Mouse (Mus musculus): Measurements from ENCODE around the gene Fut11.
A peak's percentile ranks its signal among the peaks of the same experiment; 100 is the strongest.

The Fut11 gene

GRCm38 (mm10) chr14:20694884-20695760 lies at the start of gene Fut11:
Gene Fut11 (plus strand): TSS chr14:20694968.
- DNase-seq (ENCODE audit: low spot score in 2 of 2), result peak; percentile 84 to 86

DNA sequence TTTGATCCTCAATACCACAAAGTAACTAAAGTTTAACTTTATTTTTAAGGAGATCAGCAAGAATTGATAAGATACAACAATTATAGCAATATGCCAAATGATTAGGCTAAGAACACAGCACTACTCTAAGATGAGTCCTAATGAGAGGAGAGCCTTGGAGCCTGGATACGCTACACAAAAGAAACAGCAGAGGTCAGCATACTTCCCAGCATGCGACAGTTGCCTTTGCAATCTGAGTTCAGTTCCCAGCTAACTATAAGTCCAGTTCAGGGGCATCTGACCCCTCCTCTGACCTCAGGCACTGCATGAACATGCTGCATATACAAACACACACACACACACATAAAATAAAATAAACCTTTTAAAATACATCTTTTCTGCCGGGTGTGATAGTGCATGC lies 49.2 kb upstream of the Fut11 start:
- no peak for DNase-seq (ENCODE audit: low spot score in 2 of 2)

GRCm38 (mm10) chr14:20646381-20646780 lies 48.4 kb upstream of the Fut11 start:
- no peak for DNase-seq (ENCODE audit: low spot score in 2 of 2)

GRCm38 (mm10) chr14:20651000-20651399 lies 43.8 kb upstream of the Fut11 start:
- DNase-seq (ENCODE audit: low spot score in 2 of 2), result no peak

DNA sequence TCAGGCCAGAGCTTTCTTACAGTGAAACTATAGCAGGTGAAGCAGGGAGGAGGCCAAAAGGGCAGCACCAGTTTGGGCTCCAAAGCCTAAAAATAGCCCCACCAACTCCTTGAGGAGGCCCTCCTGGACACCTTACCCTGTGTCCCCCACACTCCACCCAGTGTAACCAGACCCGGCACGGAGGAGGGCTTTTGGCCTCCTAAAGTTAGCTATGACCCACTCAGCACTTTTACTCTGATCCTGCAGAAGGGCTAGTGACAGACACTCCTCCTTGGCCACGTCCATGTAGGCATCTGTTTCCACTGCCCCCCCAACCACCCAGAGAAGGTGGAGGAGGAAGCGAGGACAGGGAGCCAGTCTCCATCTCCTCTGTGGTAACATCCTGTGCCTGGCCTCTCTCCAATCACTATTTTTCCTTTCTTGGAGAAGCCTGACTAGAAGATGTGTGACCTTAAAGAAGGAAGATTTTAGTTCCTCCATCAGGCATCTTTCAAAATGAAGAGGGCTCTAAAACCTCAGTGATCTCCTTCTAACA lies 43.0 kb upstream of the Fut11 start:
- DNase-seq (ENCODE audit: low spot score in 2 of 2), result no peak

DNA sequence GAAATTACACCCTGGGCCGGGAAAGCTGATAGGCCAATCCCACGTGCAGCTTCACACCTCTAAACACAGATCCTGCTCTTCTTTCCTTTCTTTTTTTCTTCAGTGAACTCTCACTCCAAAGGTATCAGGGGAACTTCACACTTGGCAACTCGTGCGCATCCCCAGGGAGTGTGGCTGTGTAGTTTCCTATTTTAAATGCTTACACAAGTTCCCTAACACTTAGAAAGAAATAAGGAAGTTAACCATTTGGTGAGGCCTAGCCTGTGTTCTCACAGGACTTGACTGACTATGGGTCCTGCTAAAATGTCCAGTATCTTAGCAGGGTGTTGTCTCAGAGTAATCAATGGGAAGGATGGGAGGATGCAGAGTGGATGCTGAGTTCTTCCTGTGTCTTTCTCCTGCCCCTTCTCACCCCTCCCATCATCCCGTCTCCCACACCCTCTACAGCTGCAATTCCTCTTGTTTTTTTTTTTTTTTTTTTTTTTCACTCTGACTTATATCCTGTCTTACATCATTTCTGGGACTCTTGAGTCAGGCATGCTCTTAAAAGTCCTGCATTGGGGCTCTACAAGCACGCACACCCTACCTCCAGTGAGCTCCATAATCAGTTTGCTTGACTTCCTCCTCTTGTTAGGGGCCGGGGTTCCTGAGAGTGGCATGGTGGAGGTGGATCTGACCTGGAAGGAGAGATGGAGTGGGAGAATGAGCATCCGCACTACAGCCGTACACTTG lies 39.9 kb upstream of the Fut11 start:
- no peak for DNase-seq (ENCODE audit: low spot score in 2 of 2)

DNA sequence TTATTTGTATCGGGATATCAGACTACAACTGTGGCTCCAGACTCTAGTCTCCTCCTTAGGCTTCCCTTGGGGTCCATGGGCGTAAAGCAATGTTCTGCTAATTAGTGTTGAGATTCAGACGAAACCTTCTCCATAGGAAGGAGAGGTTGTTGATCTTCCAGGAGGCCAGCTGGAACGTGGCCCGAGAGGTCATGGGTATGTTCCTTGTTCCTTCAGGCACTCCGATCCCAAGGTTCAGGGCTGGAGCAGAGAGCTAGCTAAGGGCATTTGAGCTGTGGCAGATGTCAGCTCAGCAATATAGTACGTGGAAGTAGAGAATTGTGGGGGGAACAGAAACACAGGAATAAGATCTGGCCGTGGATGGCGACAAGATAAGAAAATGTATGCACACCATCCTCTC lies 39.0 kb upstream of the Fut11 start:
- DNase-seq (ENCODE audit: low spot score in 2 of 2), result no peak

DNA sequence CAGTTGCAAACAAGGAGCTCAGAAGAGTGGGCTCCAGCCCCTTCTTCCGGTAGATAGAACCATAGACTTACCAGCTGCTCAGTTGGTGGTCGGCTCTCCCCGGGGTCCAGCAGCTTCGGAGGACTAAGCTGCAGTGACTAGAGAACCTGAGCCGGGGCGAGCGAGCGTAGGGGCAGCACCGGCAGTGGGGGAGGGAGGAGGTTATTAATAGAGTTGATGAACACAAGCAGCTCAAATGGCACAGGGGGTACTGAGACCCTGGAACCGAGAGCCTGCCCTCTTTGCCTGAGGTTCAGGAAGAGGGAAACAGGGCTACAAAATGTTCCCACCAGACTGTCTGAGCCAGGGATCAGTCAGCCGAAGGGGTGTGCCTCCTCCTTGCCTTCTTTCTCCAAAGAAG lies 38.4 kb upstream of the Fut11 start, which contains the start of gene Myoz1:
Myoz1 (minus strand) TSS at position 180 of the 400 bp plus-strand sequence.
- no peak for DNase-seq (ENCODE audit: low spot score in 2 of 2)

GRCm38 (mm10) chr14:20658326-20658725 lies 36.4 kb upstream of the Fut11 start:
- peak; percentile 38 to 72 for DNase-seq (ENCODE audit: low spot score in 2 of 2)

GRCm38 (mm10) chr14:20658902-20659301 lies 35.9 kb upstream of the Fut11 start:
- DNase-seq (ENCODE audit: low spot score in 2 of 2), result no peak

DNA sequence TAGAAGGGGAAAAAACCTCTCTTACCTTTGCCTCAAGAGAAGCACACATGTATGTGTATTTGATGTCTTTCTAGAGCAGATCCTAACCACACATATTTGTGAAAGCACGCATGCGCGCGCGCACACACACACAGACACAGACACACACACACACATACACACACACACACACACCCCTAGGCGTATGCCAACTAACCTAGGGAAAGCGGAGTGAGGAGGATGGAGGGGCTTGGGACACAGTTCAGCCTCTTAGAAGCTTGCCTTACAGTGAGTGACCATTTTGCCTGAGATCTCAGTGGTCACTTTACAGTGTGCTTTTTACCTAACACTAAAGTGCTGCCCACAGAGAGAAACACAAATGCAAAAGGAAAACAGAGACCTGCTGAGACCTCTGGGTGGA lies 35.1 kb upstream of the Fut11 start:
- DNase-seq (ENCODE audit: low spot score in 2 of 2), result no peak

DNA sequence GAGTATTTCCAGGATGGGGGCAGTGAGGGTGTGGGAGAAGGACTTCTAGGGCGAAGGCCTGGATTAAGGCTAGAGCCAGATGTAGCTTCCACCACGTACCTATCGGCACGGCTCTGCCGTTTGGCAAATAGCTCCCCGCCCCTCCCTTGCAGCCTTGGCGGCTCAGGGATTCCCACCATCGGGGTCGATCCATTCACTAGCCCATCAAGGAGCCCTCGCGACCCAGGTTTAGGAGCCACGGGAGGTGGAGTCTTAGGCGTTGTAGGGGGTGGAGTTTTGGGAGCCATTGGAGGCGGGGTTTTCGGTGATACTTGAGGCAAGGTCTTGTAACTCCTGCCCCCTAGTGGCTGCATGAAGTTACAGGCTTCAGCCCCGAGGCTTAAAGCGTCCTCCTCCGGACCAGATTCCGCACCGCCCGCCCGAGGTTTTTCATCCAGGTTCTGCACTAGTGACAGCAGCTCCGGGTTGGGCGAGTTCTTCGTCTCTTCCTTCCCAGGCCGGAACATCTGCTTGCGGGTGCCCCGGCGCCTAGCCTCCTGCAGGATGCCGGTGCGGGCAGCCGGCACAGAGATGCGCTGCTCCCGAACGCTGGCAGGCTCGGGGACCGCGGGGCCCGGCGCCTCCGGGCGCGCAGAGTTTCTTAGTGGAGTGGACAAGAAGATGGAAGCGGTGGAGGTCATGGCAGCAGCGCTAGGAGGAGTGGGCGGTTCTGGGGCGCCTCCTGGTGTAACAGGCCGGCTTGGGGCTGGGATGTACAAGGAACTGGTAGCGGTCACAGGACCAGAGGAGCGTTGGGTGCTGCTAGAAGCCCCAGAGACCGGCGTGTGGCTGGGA lies 33.7 kb upstream of the Fut11 start:
- DNase-seq (ENCODE audit: low spot score in 2 of 2), result peak; percentile 92 to 96

DNA sequence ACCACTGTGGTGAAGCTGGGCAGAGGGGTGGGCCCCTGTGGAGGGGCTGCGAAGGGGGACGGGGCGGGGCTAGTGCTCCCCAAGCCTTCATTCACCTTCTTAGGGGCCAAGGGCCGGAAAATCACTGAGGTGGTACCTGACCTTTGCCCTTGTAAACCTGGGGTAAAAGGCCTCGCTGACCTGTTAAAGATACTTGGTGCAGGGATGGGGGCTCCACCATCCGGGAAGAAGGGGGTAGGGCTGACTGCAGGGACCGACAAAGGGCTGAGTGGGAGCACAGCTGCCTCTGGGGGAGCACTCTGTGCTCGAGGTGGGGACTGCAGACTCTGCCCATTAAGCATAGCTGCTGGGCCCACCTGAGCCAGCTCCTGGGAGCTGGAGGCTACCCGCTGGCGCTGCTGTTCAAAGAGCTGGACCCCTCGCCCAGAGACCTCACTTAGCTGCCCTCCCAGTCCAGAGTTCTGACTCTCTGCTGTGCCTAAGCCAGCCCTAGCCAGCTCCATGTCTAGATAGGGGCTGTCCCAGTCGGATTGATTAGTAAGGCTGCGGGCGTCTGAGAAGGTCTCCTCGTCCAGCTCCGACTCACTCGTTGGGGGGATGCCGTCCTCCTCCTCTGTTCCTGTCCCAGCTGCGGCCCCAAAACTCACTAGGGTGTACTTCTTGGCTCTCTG lies 33.0 kb upstream of the Fut11 start:
- DNase-seq (ENCODE audit: low spot score in 2 of 2), result peak in 1 of 2 experiments; percentile 24

GRCm38 (mm10) chr14:20662740-20663139 lies 32.0 kb upstream of the Fut11 start:
- DNase-seq (ENCODE audit: low spot score in 2 of 2), result no peak

DNA sequence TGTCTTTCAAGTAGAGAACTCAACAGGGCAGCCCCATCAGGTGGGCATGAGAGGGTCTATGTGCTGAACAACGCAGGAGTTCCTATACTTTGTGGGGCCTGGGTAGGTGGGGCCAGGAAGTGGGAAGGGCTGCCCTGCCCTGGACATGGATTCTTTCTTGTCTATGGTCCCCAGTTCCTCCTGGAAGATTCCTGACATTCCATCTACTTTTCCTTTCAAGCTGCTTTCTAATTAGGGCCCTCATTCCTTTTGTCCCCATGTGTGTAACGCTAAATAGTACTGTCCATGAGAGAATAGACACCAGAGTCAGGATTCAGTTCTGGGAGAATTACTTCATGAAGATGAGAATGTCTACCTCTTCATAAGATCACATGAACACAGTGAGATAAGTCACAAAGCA lies 31.2 kb upstream of the Fut11 start:
- DNase-seq (ENCODE audit: low spot score in 2 of 2), result no peak

DNA sequence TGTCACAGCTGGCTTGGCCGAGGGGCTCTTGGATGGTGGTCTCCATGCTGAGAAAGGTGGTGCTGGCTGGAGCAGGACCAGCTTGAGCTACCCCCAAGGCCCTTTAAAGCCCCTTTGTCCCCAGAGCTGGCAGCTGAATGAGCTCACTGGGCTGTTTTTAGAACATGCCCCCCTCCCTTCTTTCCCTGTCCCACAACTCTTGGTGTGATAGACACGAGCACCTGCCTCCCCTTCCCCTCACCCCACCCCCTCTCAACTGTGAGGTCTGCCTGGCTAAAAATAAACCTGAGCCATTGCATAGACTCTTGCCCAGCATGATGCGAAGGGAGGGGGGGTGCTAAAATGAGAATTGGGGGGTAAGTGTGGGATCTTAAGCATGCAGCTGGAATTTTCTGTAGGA lies 30.3 kb upstream of the Fut11 start:
- no peak for DNase-seq (ENCODE audit: low spot score in 2 of 2)

GRCm38 (mm10) chr14:20667469-20667868 lies 27.3 kb upstream of the Fut11 start:
- no peak for DNase-seq (ENCODE audit: low spot score in 2 of 2)

DNA sequence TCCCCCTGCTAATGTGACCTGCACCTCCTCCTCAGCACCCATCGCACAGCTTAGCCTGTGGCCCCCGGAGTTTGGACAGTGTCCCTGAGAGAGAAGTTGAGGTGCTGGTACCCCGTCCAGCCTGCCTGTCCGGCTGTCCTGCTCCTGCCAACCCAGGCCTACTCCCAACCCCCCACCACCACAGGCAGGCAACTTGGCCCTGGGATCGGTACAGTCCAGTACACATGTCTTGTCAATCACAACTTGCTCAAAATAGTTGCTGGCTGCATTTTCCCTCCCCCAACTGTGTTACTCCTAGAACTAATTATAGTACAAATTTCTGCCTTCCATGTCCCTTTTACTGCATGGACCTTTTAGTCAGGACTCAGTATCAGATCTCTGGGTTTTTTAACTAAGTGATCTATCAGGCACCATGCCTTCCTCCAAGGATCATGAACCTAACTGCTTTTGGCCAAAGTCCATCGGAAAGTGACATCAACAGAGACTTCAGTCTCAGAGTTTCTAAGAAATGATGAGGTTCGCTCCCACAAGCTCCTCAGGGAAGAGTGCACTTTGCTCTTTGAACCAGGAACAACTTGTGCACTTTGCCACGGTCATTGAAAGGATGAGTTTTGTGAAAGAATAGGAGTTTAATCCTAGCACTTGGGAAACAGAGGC lies 26.5 kb upstream of the Fut11 start, which contains the start of gene Synpo2l:
Synpo2l (minus strand) TSS at position 201 of the 657 bp plus-strand sequence.
- no peak for DNase-seq (ENCODE audit: low spot score in 2 of 2)

GRCm38 (mm10) chr14:20672990-20673389 lies 21.8 kb upstream of the Fut11 start:
- no peak for DNase-seq (ENCODE audit: low spot score in 2 of 2)

DNA sequence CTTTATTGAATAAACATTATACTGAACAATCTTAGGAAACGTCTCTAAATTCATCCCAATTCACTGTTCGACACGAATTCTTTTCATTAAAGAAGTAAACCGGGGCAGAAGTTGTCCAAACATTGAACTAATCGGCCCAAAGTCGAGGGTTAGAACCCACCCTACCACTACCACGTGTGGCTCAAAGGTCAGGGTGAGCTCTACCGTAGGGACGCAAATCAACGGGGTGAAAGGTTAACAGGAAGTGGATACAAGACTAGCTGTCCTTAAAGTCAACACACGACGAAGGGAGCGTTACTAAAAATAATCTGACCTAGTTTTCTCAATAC lies 21.1 kb upstream of the Fut11 start:
- peak in 1 of 2 experiments; percentile 58 for DNase-seq (ENCODE audit: low spot score in 2 of 2)
